Mouse (Mus musculus): ENCODE data around the gene Cacng2. TPM values are rescaled to one million over a fixed set of nuclear protein-coding genes. Genes with fewer than 3 reads are reported as not detected.

Gene Cacng2
- total RNA-seq, 2 experiments from 2014 or later = 54.3 to 63.2 TPM

GRCm38 (mm10) chr15:78096004-78096403, 23.8 kb downstream of the Cacng2 start:
- intact Hi-C loops (cut with DNase I) = no loop called here
- DNase-seq (ENCODE audit: low spot score in 2 of 2) = no peak

- no peak for DNase-seq (ENCODE audit: low spot score in 2 of 2)
- intact Hi-C loops (cut with DNase I) = no loop called here
Observed at GRCm38 (mm10) chr15:78093597-78093996, 26.2 kb downstream of the Cacng2 start.

GRCm38 (mm10) chr15:78082841-78083572, 36.8 kb downstream of the Cacng2 start:
- DNase-seq (ENCODE audit: low spot score in 2 of 2) = no peak
- intact Hi-C loops (cut with DNase I) = no loop called here

GRCm38 (mm10) chr15:78082149-78082548, 37.7 kb downstream of the Cacng2 start:
- intact Hi-C loops (cut with DNase I) = no loop called here
- DNase-seq (ENCODE audit: low spot score in 2 of 2) = no peak

GRCm38 (mm10) chr15:78081384-78081783, 38.4 kb downstream of the Cacng2 start:
- no peak for DNase-seq (ENCODE audit: low spot score in 2 of 2)
- intact Hi-C loops (cut with DNase I) = no loop called here

- no peak for DNase-seq (ENCODE audit: low spot score in 2 of 2)
- intact Hi-C loops (cut with DNase I) = no loop called here
Observed at GRCm38 (mm10) chr15:78080326-78080725, 39.5 kb downstream of the Cacng2 start.

GRCm38 (mm10) chr15:78078776-78079628, 40.8 kb downstream of the Cacng2 start:
- DNase-seq (ENCODE audit: low spot score in 2 of 2) = peak in 1 of 2 experiments; percentile 89
- intact Hi-C loops (cut with DNase I) = loop anchor here (2.0 kb wide), 1 partner anchor 34 kb away; no protein-coding TSS in a partner anchor

- DNase-seq (ENCODE audit: low spot score in 2 of 2) = no peak
- intact Hi-C loops (cut with DNase I) = loop anchor here (2.0 kb wide), 1 partner anchor 33 kb away; no protein-coding TSS in a partner anchor
Observed at GRCm38 (mm10) chr15:78078206-78078605, 41.6 kb downstream of the Cacng2 start.

- no peak for DNase-seq (ENCODE audit: low spot score in 2 of 2)
- intact Hi-C loops (cut with DNase I) = no loop called here
Observed at GRCm38 (mm10) chr15:78075921-78076320, 43.9 kb downstream of the Cacng2 start.

- intact Hi-C loops (cut with DNase I) = no loop called here
- no peak for DNase-seq (ENCODE audit: low spot score in 2 of 2)
Observed at GRCm38 (mm10) chr15:78073109-78073508, 46.7 kb downstream of the Cacng2 start.

- intact Hi-C loops (cut with DNase I) = no loop called here
- DNase-seq (ENCODE audit: low spot score in 2 of 2) = no peak
Observed at GRCm38 (mm10) chr15:78066475-78066874, 53.4 kb downstream of the Cacng2 start.

GRCm38 (mm10) chr15:78065541-78065940, 54.3 kb downstream of the Cacng2 start:
- intact Hi-C loops (cut with DNase I) = loop anchor here (2.0 kb wide), 1 partner anchor 21 kb away; no protein-coding TSS in a partner anchor
- no peak for DNase-seq (ENCODE audit: low spot score in 2 of 2)

- peak in 1 of 2 experiments; percentile 85 for DNase-seq (ENCODE audit: low spot score in 2 of 2)
- intact Hi-C loops (cut with DNase I) = loop anchor here (2.0 to 5.0 kb wide), 3 partner anchors 20 to 108 kb away; partner anchors contain the start of gene Ift27
Observed at GRCm38 (mm10) chr15:78064340-78064739, 55.5 kb downstream of the Cacng2 start.

GRCm38 (mm10) chr15:78062467-78062866, 57.4 kb downstream of the Cacng2 start:
- DNase-seq (ENCODE audit: low spot score in 2 of 2) = peak; percentile 68 to 91
- intact Hi-C loops (cut with DNase I) = loop anchor here (5.0 kb wide), 2 partner anchors 55 to 110 kb away; partner anchors contain the start of gene Ift27

GRCm38 (mm10) chr15:78056930-78057329, 62.9 kb downstream of the Cacng2 start:
- intact Hi-C loops (cut with DNase I) = no loop called here
- DNase-seq (ENCODE audit: low spot score in 2 of 2) = no peak

- intact Hi-C loops (cut with DNase I) = loop anchor here (1.0 to 2.0 kb wide), 2 partner anchors 69 to 72 kb away; no protein-coding TSS in a partner anchor
- peak; percentile 30 to 79 for DNase-seq (ENCODE audit: low spot score in 2 of 2)
Observed at GRCm38 (mm10) chr15:78050682-78051081, 69.1 kb downstream of the Cacng2 start.

GRCm38 (mm10) chr15:78049933-78050332, 69.9 kb downstream of the Cacng2 start:
- DNase-seq (ENCODE audit: low spot score in 2 of 2) = peak in 1 of 2 experiments; percentile 67
- intact Hi-C loops (cut with DNase I) = loop anchor here (1.0 to 2.0 kb wide), 2 partner anchors 69 to 71 kb away; no protein-coding TSS in a partner anchor

- intact Hi-C loops (cut with DNase I) = loop anchor here (1.0 to 2.0 kb wide), 4 partner anchors 19 to 73 kb away; no protein-coding TSS in a partner anchor
- peak; percentile 43 to 76 for DNase-seq (ENCODE audit: low spot score in 2 of 2)
Observed at GRCm38 (mm10) chr15:78045842-78046241, 74.0 kb downstream of the Cacng2 start.

- intact Hi-C loops (cut with DNase I) = loop anchor here (1.0 to 2.0 kb wide), 4 partner anchors 19 to 74 kb away; no protein-coding TSS in a partner anchor
- DNase-seq (ENCODE audit: low spot score in 2 of 2) = peak; percentile 44 to 59
Observed at GRCm38 (mm10) chr15:78045314-78045713, 74.5 kb downstream of the Cacng2 start.

- intact Hi-C loops (cut with DNase I) = loop anchor here (1.0 to 2.0 kb wide), 4 partner anchors 19 to 74 kb away; no protein-coding TSS in a partner anchor
- DNase-seq (ENCODE audit: low spot score in 2 of 2) = peak; percentile 68 to 93
Observed at GRCm38 (mm10) chr15:78044826-78045225, 75.0 kb downstream of the Cacng2 start.

All from left cerebral cortex, postnatal 25 days (tissue).